Mouse (Mus musculus) liver, embryonic 14.5 days (tissue): ENCODE results near the gene Srms. TPM values are rescaled to one million over a fixed set of nuclear protein-coding genes. Genes with fewer than 3 reads are reported as not detected.

Experiments used
- ATAC-seq: fragments of 200-750 bp; cut with Nextera tagmentation; 2 replicates; pipeline ENCODE4 v1.8.0; 2017; ENCODE audit warnings: moderate number of reproducible peaks, mild to moderate bottlenecking, moderate library complexity; ENCODE audit not compliant: insufficient read depth
- DNase-seq, 3 experiments: peaks; one replicate each; pipeline ENCODE4 v3.0.0-alpha.2; 2012 to 2013; ENCODE audit warnings: low read depth in 3 of 3, low spot score in 3 of 3
- H3K27ac ChIP-seq: fragments of 300-500 bp; sonication (generic); 2 replicates; pipeline ENCODE4 v1.5.1; 2014; ENCODE audit warnings: moderate library complexity, mild to moderate bottlenecking, control low read depth, inconsistent platforms
- H3K27me3 ChIP-seq: fragments of 300-500 bp; sonication (generic); 2 replicates; pipeline ENCODE4 v1.6.1; 2014; ENCODE audit warnings: mild to moderate bottlenecking, low read length, moderate library complexity; ENCODE audit not compliant: control insufficient read depth, insufficient read depth
- H3K36me3 ChIP-seq: fragments of 300-500 bp; sonication (generic); replicated peaks from 2 replicates; pipeline ENCODE4 v1.6.1; 2014; ENCODE audit warnings: low read depth; ENCODE audit not compliant: control insufficient read depth, insufficient read depth
- H3K4me1 ChIP-seq, 2 experiments: fragments of 200-500 bp in 1 of 2; fragments of 300-500 bp in 1 of 2; sonication (generic) in 1 of 2; replicated peaks; 2 replicates each; pipeline ENCODE4 v1.6.1; 2012 to 2014; ENCODE audit warnings: antibody characterized with exemption in 1 of 2, inconsistent platforms in 1 of 2, low read length in 1 of 2; ENCODE audit not compliant: control insufficient read depth in 2 of 2, insufficient read depth in 2 of 2
- H3K4me2 ChIP-seq: fragments of 300-500 bp; sonication (generic); 2 replicates; pipeline ENCODE4 v1.6.1; 2014; ENCODE audit warnings: low read depth, mild to moderate bottlenecking, control low read depth, moderate library complexity
- H3K4me3 ChIP-seq, 2 experiments: fragments of 200-500 bp in 1 of 2; fragments of 300-500 bp in 1 of 2; sonication (generic) in 1 of 2; 2 replicates each; pipeline ENCODE4 v1.5.1; 2012 to 2014; ENCODE audit warnings: low read depth in 2 of 2, low read length in 2 of 2, mild to moderate bottlenecking in 2 of 2, control low read depth in 1 of 2, inconsistent platforms in 1 of 2, moderate library complexity in 1 of 2; ENCODE audit not compliant: insufficient read depth in 1 of 2
- H3K9ac ChIP-seq: fragments of 300-500 bp; sonication (generic); replicated peaks from 2 replicates; pipeline ENCODE4 v1.6.1; 2014; ENCODE audit warnings: mild to moderate bottlenecking, control low read depth, moderate library complexity
- H3K9me3 ChIP-seq: fragments of 300-500 bp; sonication (generic); 2 replicates; pipeline ENCODE4 v1.6.1; 2016; ENCODE audit warnings: low read length, mixed read lengths; ENCODE audit not compliant: control insufficient read depth
- CTCF ChIP-seq: IDR thresholded peaks from 2 replicates; pipeline ENCODE4 v1.5.1; 2016; ENCODE audit warnings: antibody characterized with exemption, low read depth, control low read depth
- EP300 ChIP-seq: IDR thresholded peaks from 2 replicates; pipeline ENCODE4 v1.6.1; 2016; ENCODE audit warnings: antibody characterized with exemption, low read depth
- whole genome bisulfite sequencing: fragments of 180-500 bp; shearing (Covaris S2); extraction: QIAGEN DNeasy Blood & Tissue Kit; methylation state at CpG from one replicate; pipeline ENCODE4 v1.1.7; 2014; ENCODE audit not compliant: insufficient replicate concordance; 5-methylcytosine and 5-hydroxymethylcytosine counted together
- polyA plus RNA-seq, 2 experiments: library from polyadenylated mRNA; depleted of rRNA in 1 of 2; stranded (reverse) in 1 of 2; unstranded in 1 of 2; fragments of >200 nt; fragmentation: Nextera tagmentation in 1 of 2; extraction: Ambion mirVana in 1 of 2; gene quantifications; 2 replicates each; pipeline versions ENCODE4 v1.2.1 to v1.2.3; 2012 to 2014

Gene Srms
- polyA plus RNA-seq, 2 experiments, result 0.15 to 0.22 TPM

DNA sequence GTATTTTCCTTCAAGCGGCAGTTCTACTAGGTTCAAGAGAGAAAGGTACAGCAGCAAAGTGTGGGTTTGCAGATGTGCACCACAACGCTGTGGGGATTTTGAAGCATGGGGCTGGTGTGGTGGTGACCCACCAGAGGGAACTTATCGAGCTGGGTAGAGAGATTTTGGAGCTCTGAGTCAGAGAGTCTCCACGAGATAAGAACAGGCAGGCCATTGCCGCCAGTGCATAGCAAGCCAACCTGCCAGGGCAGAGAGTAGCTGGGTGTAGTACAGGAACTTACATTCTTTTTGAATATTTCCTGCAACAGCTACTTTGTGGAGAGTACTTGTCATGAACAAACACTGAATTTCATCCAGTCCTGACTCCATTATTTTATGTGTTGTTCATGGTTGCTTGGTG, 34.5 kb downstream of the Srms start:
- Histone ChIP-seq H3K9me3 (no peaks in the 10 kb centered on the region), H3K4me2 (no peak overlapping the region), H3K27me3 (no peaks in the 10 kb centered on the region), H3K27ac (no peak overlapping the region), H3K9ac (no peak overlapping the region), H3K4me3 (no peak overlapping the region), H3K4me1 (no peaks in the 10 kb centered on the region), H3K36me3 (no peaks in the 10 kb centered on the region)
- ATAC-seq, result no peak
- no peak for DNase-seq
- WGBS, result 42% methylated on average over 5 of the region's 5 CpGs
- TF ChIP-seq CTCF, result no peak

DNA sequence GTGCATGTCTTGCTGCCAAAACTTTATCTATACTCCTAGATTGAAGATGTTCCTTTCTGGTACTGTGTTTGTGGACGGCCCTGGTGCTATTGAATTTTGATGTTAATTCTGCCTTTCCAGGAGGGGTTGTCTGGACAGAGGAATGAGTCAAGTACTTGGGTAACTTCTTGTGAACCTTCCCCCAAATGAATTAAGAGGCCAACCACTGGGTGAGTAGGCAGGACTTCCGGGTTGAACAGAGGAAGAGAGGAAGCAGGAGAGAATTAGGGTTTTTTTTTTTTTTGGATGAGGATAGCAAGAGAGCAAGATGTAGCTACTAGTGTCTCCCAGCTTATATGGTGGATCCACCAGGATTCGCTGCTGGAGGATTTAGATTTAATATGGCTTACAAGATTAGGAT, 35.0 kb downstream of the Srms start:
- Histone ChIP-seq H3K9me3 (no peaks in the 10 kb centered on the region), H3K36me3 (no peaks in the 10 kb centered on the region), H3K4me1 (no peaks in the 10 kb centered on the region), H3K27me3 (no peaks in the 10 kb centered on the region), H3K9ac (no peak overlapping the region), H3K27ac (no peak overlapping the region), H3K4me3 (no peak overlapping the region), H3K4me2 (no peak overlapping the region)
- no peak for DNase-seq
- no peak for ATAC-seq
- TF ChIP-seq EP300 (no peak), CTCF (no peak)
- WGBS, result 46% methylated on average over 3 of the region's 3 CpGs

DNA sequence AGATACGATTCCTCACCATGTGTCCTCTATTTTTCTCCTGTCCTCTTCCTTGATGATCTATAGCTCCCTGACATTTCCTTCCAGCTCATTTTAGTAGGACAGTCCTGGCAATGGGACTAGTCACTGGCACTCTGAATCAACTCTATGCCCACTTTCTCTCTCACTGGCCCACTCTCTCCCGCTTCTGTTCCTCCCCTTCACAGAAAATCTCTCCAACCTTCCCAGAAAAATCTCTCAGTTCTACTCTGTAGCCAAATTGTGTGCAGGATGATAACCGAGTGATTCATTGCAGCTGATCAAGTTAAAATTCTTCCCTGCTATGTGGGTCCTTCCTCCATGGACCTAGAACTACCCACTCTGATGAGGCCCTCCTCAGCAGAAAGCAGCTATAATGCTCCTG, 38.3 kb downstream of the Srms start:
- H3K9ac ChIP-seq, result no peak overlapping the region
- DNase-seq, result no peak
- no peak overlapping the region for H3K27ac ChIP-seq
- H3K4me2 ChIP-seq, result no peak overlapping the region
- no peaks in the 10 kb centered on the region for H3K36me3 ChIP-seq
- no peak overlapping the region for H3K4me3 ChIP-seq
- H3K4me1 ChIP-seq, result no peaks in the 10 kb centered on the region
- no peak for TF ChIP-seq CTCF
- no peak for TF ChIP-seq EP300
- H3K9me3 ChIP-seq, result no peaks in the 10 kb centered on the region
- no peak for ATAC-seq
- 61% methylated on average over 3 of the region's 3 CpGs for WGBS
- H3K27me3 ChIP-seq, result no peaks in the 10 kb centered on the region

DNA sequence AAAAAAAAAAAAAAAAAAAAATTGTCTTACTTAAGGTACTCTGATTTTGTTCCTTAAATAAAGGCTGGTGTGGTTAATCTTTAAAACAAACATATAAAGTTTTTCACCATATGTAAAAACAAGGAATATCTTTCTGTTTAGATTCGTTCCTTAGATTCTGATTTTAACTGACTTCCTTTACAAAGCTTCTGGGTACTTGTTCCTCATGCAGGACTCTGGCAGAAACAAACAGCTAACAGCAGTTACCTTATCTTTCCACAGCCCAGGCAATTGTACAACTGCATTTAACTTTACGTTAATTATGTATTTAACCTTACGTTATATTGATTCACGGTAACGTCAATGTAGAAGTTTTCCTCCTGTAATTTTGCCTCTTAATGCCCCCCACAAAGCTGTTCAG, 46.5 kb downstream of the Srms start:
- no peaks in the 10 kb centered on the region for H3K4me1 ChIP-seq

DNA sequence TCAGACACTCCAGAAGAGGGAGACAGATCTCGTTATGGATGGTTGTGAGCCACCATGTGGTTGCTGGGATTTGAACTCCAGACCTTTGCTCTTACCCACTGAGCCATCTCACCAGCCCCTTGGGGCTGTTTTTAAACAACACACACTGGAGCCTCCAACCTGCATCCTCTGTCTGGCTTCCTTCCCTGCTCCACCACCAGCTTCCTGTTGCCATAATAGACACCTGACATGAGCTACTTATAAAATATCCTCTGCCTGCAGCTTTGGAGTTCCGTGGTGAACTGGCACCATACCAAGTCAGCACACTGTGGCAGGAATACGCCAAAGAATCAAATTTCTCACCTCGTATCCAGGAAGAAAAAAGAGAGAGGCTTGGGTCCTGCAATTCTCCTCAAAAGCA, 52.2 kb downstream of the Srms start:
- WGBS, result 38% methylated on average over 4 of the region's 4 CpGs

More for the DNA sequence above, 46.5 kb downstream of the Srms start:
- H3K4me2 ChIP-seq, result no peak overlapping the region
- 69% methylated on average over 5 of the region's 5 CpGs for WGBS
- no peaks in the 10 kb centered on the region for H3K9me3 ChIP-seq
- TF ChIP-seq CTCF, result no peak
- no peak for TF ChIP-seq EP300
- no peaks in the 10 kb centered on the region for H3K27me3 ChIP-seq
- no peak for ATAC-seq
- H3K36me3 ChIP-seq, result no peaks in the 10 kb centered on the region
- H3K27ac ChIP-seq, result no peak overlapping the region
- no peak overlapping the region for H3K4me3 ChIP-seq
- H3K9ac ChIP-seq, result no peak overlapping the region
- no peak for DNase-seq

More for the DNA sequence above, 52.2 kb downstream of the Srms start:
- H3K9me3 ChIP-seq, result no peaks in the 10 kb centered on the region
- DNase-seq, result no peak
- TF ChIP-seq CTCF, result no peak
- no peak for TF ChIP-seq EP300
- H3K27me3 ChIP-seq, result peaks cover 18% of the 10 kb centered on the region
- no peaks in the 10 kb centered on the region for H3K36me3 ChIP-seq
- H3K4me2 ChIP-seq, result no peak overlapping the region
- no peak overlapping the region for H3K4me3 ChIP-seq
- no peak overlapping the region for H3K9ac ChIP-seq
- ATAC-seq, result no peak
- H3K4me1 ChIP-seq, result no peaks in the 10 kb centered on the region
- no peak overlapping the region for H3K27ac ChIP-seq
